Mouse (Mus musculus) stomach, embryonic 14.5 days (tissue): ENCODE measurements around the gene Cpvl. TPM values are rescaled to one million over a fixed set of nuclear protein-coding genes. Genes with fewer than 3 reads are reported as not detected.

Experiments used
- ATAC-seq: fragments of 200-750 bp; cut with Nextera tagmentation; 2 replicates; pipeline ENCODE4 v1.8.0; 2017; ENCODE audit warnings: low read depth, moderate TSS enrichment; ENCODE audit not compliant: insufficient number of reproducible peaks, insufficient read depth, low FRiP score
- H3K27ac ChIP-seq: fragments of 300-500 bp; sonication (generic); 2 replicates; pipeline ENCODE4 v1.5.1; 2014; ENCODE audit warnings: mild to moderate bottlenecking, low read length, moderate library complexity, mixed read lengths
- H3K27me3 ChIP-seq: fragments of 300-500 bp; sonication (generic); 2 replicates; pipeline ENCODE4 v1.6.1; 2014; ENCODE audit warnings: low read length, control low read depth, mixed read lengths; ENCODE audit not compliant: control insufficient read depth, insufficient read depth
- H3K36me3 ChIP-seq: fragments of 300-500 bp; sonication (generic); 2 replicates; pipeline ENCODE4 v1.6.1; 2014; ENCODE audit warnings: mild to moderate bottlenecking, control low read depth, low read length, moderate library complexity, mixed read lengths; ENCODE audit not compliant: control insufficient read depth, insufficient read depth
- H3K4me1 ChIP-seq: fragments of 300-500 bp; sonication (generic); 2 replicates; pipeline ENCODE4 v1.6.1; 2014; ENCODE audit warnings: low read length, control low read depth, mixed read lengths; ENCODE audit not compliant: control insufficient read depth, insufficient read depth
- H3K4me2 ChIP-seq: fragments of 300-500 bp; sonication (generic); replicated peaks from 2 replicates; pipeline ENCODE4 v1.6.1; 2014; ENCODE audit warnings: low read depth, low read length, control low read depth
- H3K4me3 ChIP-seq: fragments of 300-500 bp; sonication (generic); 2 replicates; pipeline ENCODE4 v1.5.1; 2014; ENCODE audit warnings: low read depth, low read length, control low read depth
- H3K9ac ChIP-seq: fragments of 300-500 bp; sonication (generic); replicated peaks from 2 replicates; pipeline ENCODE4 v1.6.1; 2014; ENCODE audit warnings: low read depth, mild to moderate bottlenecking, control low read depth, low read length, moderate library complexity, mixed read lengths
- H3K9me3 ChIP-seq: fragments of 300-500 bp; sonication (generic); 2 replicates; pipeline ENCODE4 v1.6.1; 2016; ENCODE audit warnings: low read depth, low read length, control low read depth; ENCODE audit not compliant: control insufficient read depth
- WGBS: fragments of 180-500 bp; shearing (Covaris S2); extraction: QIAGEN DNeasy Blood & Tissue Kit; methylation state at CpG from one replicate; pipeline ENCODE4 v1.1.7; 2014; 5-methylcytosine and 5-hydroxymethylcytosine counted together
- polyA plus RNA-seq: library from polyadenylated mRNA; unstranded; fragments of >200 nt; fragmentation: Nextera tagmentation; extraction: Ambion mirVana; gene quantifications from 2 replicates; pipeline ENCODE4 v1.2.1, GENCODE M21; 2014

The Cpvl gene
- polyA plus RNA-seq, 1 experiment from 2014 or later, result not detected

GRCm38 (mm10) chr6:53891109-53891508 lies 87.4 kb downstream of the Cpvl start:
- Histone ChIP-seq H3K9me3 (no peaks in the 10 kb centered on the region), H3K4me2 (no peak overlapping the region), H3K27me3 (no peaks in the 10 kb centered on the region), H3K36me3 (no peaks in the 10 kb centered on the region), H3K27ac (no peak overlapping the region), H3K4me1 (no peaks in the 10 kb centered on the region), H3K4me3 (no peak overlapping the region), H3K9ac (no peak overlapping the region)
- ATAC-seq, result no peak
- 48% methylated on average over 3 of the region's 3 CpGs for WGBS

DNA sequence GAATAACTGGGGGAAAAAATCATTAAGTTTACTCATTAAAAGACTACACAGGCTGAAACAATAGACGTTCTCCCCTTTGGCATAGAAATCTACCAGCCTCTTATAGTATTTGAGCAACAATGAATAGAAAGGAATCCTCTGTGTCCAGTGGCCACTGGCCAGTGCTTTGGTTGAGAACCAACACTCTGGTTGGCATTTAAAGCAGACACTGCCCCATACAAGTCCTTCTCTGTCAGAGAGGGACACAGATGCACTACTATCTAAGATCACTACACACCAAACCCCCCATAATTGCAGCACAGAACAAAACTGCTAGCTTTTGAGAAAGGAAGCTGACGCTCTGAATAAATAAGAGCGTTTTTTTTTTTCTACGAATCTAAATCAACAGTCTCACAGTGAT lies 93.5 kb downstream of the Cpvl start:
- Histone ChIP-seq H3K9me3 (no peaks in the 10 kb centered on the region), H3K27me3 (no peaks in the 10 kb centered on the region), H3K4me1 (0 out of 2 replicates have a peak, but pooled peaks cover 5% of the 10 kb centered on the region), H3K9ac (no peak overlapping the region), H3K27ac (no peak overlapping the region), H3K4me2 (no peak overlapping the region), H3K36me3 (no peaks in the 10 kb centered on the region), H3K4me3 (no peak overlapping the region)
- no peak for ATAC-seq
- 65% methylated on average over 4 of the region's 4 CpGs for WGBS

DNA sequence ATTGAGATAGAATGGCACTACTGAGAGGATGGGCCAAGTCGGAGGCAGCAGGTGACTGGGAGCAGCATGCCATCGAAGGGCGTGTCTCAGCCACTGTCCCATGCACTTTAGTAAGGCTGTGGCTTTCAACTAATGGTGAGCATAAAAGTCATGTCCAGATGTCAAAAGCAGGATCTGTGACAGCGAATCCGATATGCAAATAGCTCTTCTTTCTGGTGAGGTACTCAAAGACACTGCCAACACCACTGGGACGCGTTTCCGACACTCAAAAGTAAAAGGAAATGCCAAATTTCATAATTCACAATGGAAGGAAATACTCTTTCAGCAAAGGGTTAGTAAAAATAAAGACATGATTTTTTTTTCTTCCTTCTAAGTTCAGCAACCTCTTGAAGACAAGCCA lies 94.0 kb downstream of the Cpvl start:
- H3K9ac ChIP-seq, result no peak overlapping the region
- no peak for ATAC-seq
- no peaks in the 10 kb centered on the region for H3K27me3 ChIP-seq
- H3K27ac ChIP-seq, result no peak overlapping the region
- no peak overlapping the region for H3K4me2 ChIP-seq
- no peaks in the 10 kb centered on the region for H3K36me3 ChIP-seq
- 0 out of 2 replicates have a peak, but pooled peaks cover 5% of the 10 kb centered on the region for H3K4me1 ChIP-seq
- no peaks in the 10 kb centered on the region for H3K9me3 ChIP-seq
- WGBS, result 90% methylated on average over 8 of the region's 8 CpGs
- H3K4me3 ChIP-seq, result no peak overlapping the region

DNA sequence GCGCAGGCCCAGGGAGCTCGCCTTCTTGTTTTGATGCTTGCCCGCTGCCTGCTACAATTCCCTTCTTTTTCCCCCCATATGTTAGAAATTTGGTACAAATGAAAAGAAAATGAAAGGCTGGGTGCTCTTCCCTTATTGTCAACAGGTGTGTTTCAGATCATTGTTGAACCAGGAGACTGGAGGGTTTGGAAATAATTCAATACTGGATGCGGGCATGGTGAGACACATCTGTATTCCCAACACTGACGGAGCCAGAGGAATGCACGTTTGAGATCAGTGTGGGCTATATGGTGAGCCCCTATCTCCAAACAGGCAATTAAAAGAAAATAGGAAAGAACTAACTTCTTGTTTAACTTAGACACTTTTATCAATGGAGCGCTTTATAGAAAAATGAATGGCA lies 95.1 kb downstream of the Cpvl start:
- no peak for ATAC-seq
- 72% methylated on average over 7 of the region's 7 CpGs for WGBS
- H3K36me3 ChIP-seq, result no peaks in the 10 kb centered on the region

DNA sequence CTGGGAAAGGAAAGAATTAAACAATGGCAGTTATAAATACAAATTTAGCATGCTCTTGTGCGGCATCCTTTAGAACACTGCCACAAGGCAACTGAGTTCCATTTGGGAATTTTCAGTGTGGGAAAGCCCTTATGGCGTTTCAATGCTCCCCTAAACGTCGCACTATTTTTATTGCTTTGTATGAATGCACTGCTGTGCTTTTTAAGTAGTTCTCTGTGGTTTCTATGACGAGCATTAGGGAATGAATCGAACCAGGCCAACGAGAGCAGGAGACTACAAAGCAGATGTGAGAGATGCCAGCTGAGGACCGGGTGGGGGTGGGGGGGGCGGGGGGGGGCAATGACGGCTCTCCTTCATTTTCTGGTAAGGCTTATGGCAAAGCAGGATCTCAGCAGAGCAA lies 96.8 kb downstream of the Cpvl start:
- H3K9me3 ChIP-seq, result no peaks in the 10 kb centered on the region
- no peak overlapping the region for H3K27ac ChIP-seq
- 0 out of 2 replicates have a peak, but pooled peaks cover 5% of the 10 kb centered on the region for H3K4me1 ChIP-seq
- no peaks in the 10 kb centered on the region for H3K27me3 ChIP-seq
- no peaks in the 10 kb centered on the region for H3K36me3 ChIP-seq
- no peak for ATAC-seq
- H3K4me2 ChIP-seq, result no peak overlapping the region
- H3K9ac ChIP-seq, result no peak overlapping the region
- no peak overlapping the region for H3K4me3 ChIP-seq
- WGBS, result 45% methylated on average over 10 of the region's 10 CpGs

More for the DNA sequence above, 95.1 kb downstream of the Cpvl start:
- Histone ChIP-seq H3K9ac (no peak overlapping the region), H3K9me3 (no peaks in the 10 kb centered on the region), H3K4me3 (no peak overlapping the region), H3K27me3 (no peaks in the 10 kb centered on the region), H3K4me1 (0 out of 2 replicates have a peak, but pooled peaks cover 5% of the 10 kb centered on the region), H3K27ac (no peak overlapping the region), H3K4me2 (no peak overlapping the region)

GRCm38 (mm10) chr6:53881235-53881606 lies 97.2 kb downstream of the Cpvl start:
- Histone ChIP-seq H3K27ac (peak overlapping the region; percentile 3; the same call in 1 of the 2 replicates), H3K9ac (no peak overlapping the region), H3K9me3 (no peaks in the 10 kb centered on the region), H3K4me1 (0 out of 2 replicates have a peak, but pooled peaks cover 5% of the 10 kb centered on the region), H3K27me3 (no peaks in the 10 kb centered on the region), H3K4me2 (peak overlapping the region; percentile 15; the same call in 1 of the 2 replicates), H3K36me3 (no peaks in the 10 kb centered on the region), H3K4me3 (no peak overlapping the region)
- 39% methylated on average over 5 of the region's 5 CpGs for WGBS
- ATAC-seq, result no peak

DNA sequence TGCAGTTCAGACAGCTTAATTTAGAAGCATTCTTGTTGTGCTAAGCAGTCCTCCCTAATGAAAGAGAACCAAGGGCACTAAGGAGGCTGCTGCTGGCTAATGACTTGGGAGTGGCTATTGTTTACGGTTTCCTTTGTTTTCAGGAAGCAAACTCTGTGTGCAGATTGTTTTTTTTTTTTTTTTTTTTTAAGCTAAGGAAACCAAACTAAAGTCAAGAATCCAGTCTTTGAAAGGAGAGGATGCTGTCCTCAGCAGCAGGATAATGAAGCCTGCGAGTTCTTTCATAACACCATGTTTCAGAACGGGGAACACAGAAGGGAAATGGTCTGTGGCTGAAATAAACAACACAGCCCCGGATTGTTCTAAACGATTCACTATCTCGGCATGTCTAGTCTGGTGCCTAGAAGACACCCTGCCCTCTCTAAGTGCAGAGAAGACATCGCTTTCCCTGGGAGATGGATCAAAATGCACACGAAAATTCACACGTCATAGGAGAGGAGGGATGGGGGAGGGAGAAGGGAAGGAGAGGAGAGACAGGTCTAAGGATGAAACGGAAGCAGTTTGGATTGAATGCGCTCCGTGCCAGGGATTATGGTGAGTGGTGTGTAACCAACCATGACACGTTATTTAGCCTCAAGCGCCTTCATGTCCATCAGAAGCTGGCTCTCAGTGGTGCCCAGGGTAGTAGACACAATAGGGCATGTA lies 97.8 kb downstream of the Cpvl start:
- H3K4me1 ChIP-seq, result 0 out of 2 replicates have a peak, but pooled peaks cover 5% of the 10 kb centered on the region
- WGBS, result 23% methylated on average over 14 of the region's 14 CpGs
- no peaks in the 10 kb centered on the region for H3K27me3 ChIP-seq
- H3K36me3 ChIP-seq, result no peaks in the 10 kb centered on the region
- H3K27ac ChIP-seq, result peak overlapping the region; percentile 3; the same call in 1 of the 2 replicates
- H3K9ac ChIP-seq, result no peak overlapping the region
- no peaks in the 10 kb centered on the region for H3K9me3 ChIP-seq
- no peak overlapping the region for H3K4me3 ChIP-seq
- peak overlapping the region; percentile 15; the same call in 1 of the 2 replicates for H3K4me2 ChIP-seq
- no peak for ATAC-seq

- WGBS, result 82% methylated on average over 8 of the region's 8 CpGs
- no peak overlapping the region for H3K27ac ChIP-seq
- no peaks in the 10 kb centered on the region for H3K36me3 ChIP-seq
- ATAC-seq, result no peak
- no peak overlapping the region for H3K4me2 ChIP-seq
- no peak overlapping the region for H3K4me3 ChIP-seq
- H3K9ac ChIP-seq, result no peak overlapping the region
- H3K27me3 ChIP-seq, result no peaks in the 10 kb centered on the region
- H3K4me1 ChIP-seq, result 0 out of 2 replicates have a peak, but pooled peaks cover 5% of the 10 kb centered on the region
- no peaks in the 10 kb centered on the region for H3K9me3 ChIP-seq
These were observed 98.9 kb downstream of the Cpvl start for GRCm38 (mm10) chr6:53879567-53879966.
